Mouse (Mus musculus): Measurements from ENCODE around the gene Rnf181. TPM values are rescaled to one million over a fixed set of nuclear protein-coding genes. Genes with fewer than 3 reads are reported as not detected.

Gene Rnf181
- polyA plus RNA-seq, 1 experiment from 2014 or later = 95.4 TPM

- H3K4me2 ChIP-seq = no peak overlapping the region; the same call in 1 of the 2 replicates
- H3K27me3 ChIP-seq (ENCODE audit: control insufficient read depth, insufficient read depth, low read length) = no peaks in the 10 kb centered on the region
- ATAC-seq (replicated peaks; ENCODE audit: insufficient number of reproducible peaks, low FRiP score, low TSS enrichment) = no peak
- H3K27ac ChIP-seq (ENCODE audit: low read depth, low read length) = no peak overlapping the region
- H3K9ac ChIP-seq (ENCODE audit: low read depth, low read length) = 0 out of 2 replicates have a peak overlapping the region, but pooled peaks have one; percentile 7
- 76% methylated on average over 1 of the region's 1 CpGs for WGBS (ENCODE audit: insufficient replicate concordance)
- peaks cover 9% of the 10 kb centered on the region for H3K36me3 ChIP-seq (ENCODE audit: control insufficient read depth, insufficient read depth, low read length)
- peaks cover 31% of the 10 kb centered on the region for H3K4me1 ChIP-seq (ENCODE audit: control insufficient read depth, insufficient read depth, low read length)
- H3K9me3 ChIP-seq (replicated peaks; ENCODE audit: control insufficient read depth, low read length) = no peaks in the 10 kb centered on the region
- H3K4me3 ChIP-seq (ENCODE audit: low read depth, low read length) = no peak overlapping the region
Observed at GRCm38 (mm10) chr6:72354025-72354424, 12.7 kb downstream of the Rnf181 start.

DNA sequence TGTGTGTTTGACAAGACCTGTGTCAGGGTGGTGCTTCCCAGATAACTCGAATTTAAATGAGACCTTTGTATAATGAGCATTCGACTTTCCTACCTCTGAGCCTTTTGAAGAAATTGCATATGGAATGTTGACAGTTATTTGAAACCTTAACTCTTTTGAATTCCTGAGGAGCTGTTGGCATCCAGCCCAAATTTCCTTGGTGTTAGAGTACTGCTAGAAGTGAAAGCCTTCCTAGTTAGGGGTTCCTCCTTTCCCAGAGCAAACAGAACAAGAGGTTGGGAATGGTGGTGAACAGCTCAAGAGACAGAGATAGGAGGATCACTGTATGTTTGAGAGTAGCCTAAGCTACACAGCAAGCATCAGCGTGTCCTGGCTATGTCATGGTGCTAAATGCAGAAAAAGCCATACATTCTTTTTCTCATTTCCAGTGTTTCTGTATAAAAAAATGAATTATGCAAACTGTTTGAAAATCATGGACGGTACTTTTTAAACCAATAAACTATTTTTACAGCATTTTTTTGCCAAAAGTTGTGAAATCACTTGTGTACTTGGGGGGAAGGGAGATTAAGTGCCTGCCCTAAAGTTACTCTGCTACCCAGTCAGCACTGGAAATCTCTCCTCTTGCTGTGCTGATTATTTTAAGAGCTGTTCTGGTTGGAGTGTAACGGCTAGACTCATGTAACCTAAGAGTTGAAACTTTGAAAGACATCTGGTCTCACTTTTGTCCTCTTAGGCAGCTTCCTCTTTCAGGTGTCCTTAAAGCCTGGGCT is 13.9 kb downstream of the Rnf181 start:
- Histone ChIP-seq H3K4me3 (ENCODE audit: low read depth, low read length) (no peak overlapping the region), H3K4me1 (ENCODE audit: control insufficient read depth, insufficient read depth, low read length) (peaks cover 36% of the 10 kb centered on the region), H3K4me2 (no peak overlapping the region), H3K9ac (ENCODE audit: low read depth, low read length) (no peak overlapping the region), H3K9me3 (replicated peaks; ENCODE audit: control insufficient read depth, low read length) (no peaks in the 10 kb centered on the region), H3K27ac (ENCODE audit: low read depth, low read length) (peak overlapping the region; percentile 25; the same call in 1 of the 2 replicates), H3K27me3 (ENCODE audit: control insufficient read depth, insufficient read depth, low read length) (no peaks in the 10 kb centered on the region), H3K36me3 (ENCODE audit: control insufficient read depth, insufficient read depth, low read length) (peaks cover 7% of the 10 kb centered on the region; the same call in 1 of the 2 replicates)
- ATAC-seq (replicated peaks; ENCODE audit: insufficient number of reproducible peaks, low FRiP score, low TSS enrichment) = no peak
- WGBS (ENCODE audit: insufficient replicate concordance) = 69% methylated on average over 5 of the region's 5 CpGs

- no peak for ATAC-seq (replicated peaks; ENCODE audit: insufficient number of reproducible peaks, low FRiP score, low TSS enrichment)
- H3K9ac ChIP-seq (ENCODE audit: low read depth, low read length) = no peak overlapping the region
- H3K4me2 ChIP-seq = no peak overlapping the region
- H3K36me3 ChIP-seq (ENCODE audit: control insufficient read depth, insufficient read depth, low read length) = peaks cover 7% of the 10 kb centered on the region; the same call in 1 of the 2 replicates
- H3K27ac ChIP-seq (ENCODE audit: low read depth, low read length) = no peak overlapping the region
- H3K9me3 ChIP-seq (replicated peaks; ENCODE audit: control insufficient read depth, low read length) = no peaks in the 10 kb centered on the region
- WGBS (ENCODE audit: insufficient replicate concordance) = 87% methylated on average over 2 of the region's 2 CpGs
- H3K27me3 ChIP-seq (ENCODE audit: control insufficient read depth, insufficient read depth, low read length) = no peaks in the 10 kb centered on the region
- H3K4me3 ChIP-seq (ENCODE audit: low read depth, low read length) = no peak overlapping the region
- peaks cover 22% of the 10 kb centered on the region for H3K4me1 ChIP-seq (ENCODE audit: control insufficient read depth, insufficient read depth, low read length)
Observed at GRCm38 (mm10) chr6:72350214-72350613, 16.5 kb downstream of the Rnf181 start.

DNA sequence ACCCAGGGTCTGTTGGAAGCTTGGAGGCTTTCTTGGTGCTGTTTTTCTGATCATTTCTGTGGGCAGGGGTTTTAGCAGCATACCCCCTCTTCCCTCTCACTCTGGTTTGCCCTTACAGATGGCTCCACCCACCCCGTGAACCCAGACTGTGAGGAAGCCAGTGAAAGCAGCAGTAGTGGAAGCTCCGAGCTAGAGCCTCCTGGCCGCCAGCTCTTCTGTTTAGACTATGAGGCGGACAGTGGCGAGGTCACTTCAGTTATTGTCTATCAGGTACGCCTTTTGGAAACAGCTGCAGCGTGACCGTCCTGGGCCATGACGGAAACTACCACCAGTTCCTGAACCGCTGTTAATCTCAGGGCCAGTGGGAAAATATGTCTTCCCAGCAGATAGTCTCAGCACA is 18.3 kb downstream of the Rnf181 start:
- no peaks in the 10 kb centered on the region for H3K9me3 ChIP-seq (replicated peaks; ENCODE audit: control insufficient read depth, low read length)
- 72% methylated on average over 10 of the region's 10 CpGs for WGBS (ENCODE audit: insufficient replicate concordance)
- peaks cover 26% of the 10 kb centered on the region for H3K4me1 ChIP-seq (ENCODE audit: control insufficient read depth, insufficient read depth, low read length)
- peak overlapping the region; percentile 79; the same call in 1 of the 2 replicates for H3K4me2 ChIP-seq
- H3K4me3 ChIP-seq (ENCODE audit: low read depth, low read length) = no peak overlapping the region
- peaks cover 7% of the 10 kb centered on the region; the same call in 1 of the 2 replicates for H3K36me3 ChIP-seq (ENCODE audit: control insufficient read depth, insufficient read depth, low read length)
- no peak for ATAC-seq (replicated peaks; ENCODE audit: insufficient number of reproducible peaks, low FRiP score, low TSS enrichment)
- H3K27me3 ChIP-seq (ENCODE audit: control insufficient read depth, insufficient read depth, low read length) = no peaks in the 10 kb centered on the region
- H3K9ac ChIP-seq (ENCODE audit: low read depth, low read length) = no peak overlapping the region
- no peak overlapping the region for H3K27ac ChIP-seq (ENCODE audit: low read depth, low read length)

DNA sequence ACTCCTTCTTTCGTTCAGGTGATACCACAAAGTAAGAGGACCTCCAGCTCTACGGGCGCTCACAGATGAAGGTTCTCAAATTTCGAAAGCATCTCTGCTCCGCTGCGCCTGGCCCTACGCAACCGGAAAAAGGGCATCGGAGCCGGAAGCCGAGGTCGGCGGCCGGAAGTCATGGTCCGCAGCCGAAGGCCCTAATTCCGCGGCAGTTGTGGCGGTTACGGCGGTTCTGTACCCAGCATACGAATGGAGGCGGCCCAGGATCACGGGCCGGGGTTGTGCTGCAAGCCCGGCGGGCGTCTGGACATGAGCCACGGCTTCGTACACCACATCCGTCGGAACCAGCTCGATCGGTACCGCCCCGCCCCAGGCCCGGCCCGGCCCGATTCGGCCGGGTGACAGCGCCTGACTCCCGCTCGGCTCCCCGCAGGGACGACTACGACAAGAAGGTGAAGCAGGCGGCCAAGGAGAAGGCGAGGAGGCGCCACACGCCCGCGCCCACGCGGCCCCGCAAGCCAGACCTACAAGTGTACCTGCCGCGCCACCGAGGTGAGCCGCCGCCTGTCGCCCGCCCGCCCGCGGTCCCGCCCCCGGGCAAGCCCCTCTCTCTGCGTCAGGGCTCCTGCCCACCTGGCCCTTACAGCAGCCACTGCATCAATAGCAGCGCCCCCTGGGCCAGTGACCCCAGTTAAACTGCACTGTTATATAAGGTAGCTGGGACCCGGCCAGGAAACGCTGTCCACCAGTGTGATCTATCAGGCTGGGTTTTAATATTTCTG is 19.4 kb downstream of the Rnf181 start, which contains the start of gene 0610030E20Rik:
Gene 0610030E20Rik (plus strand): TSS at position 152 of the 776 bp plus-strand sequence.
- H3K4me2 ChIP-seq = peak within 1 kb of the TSS; percentile 79
- peaks cover 21% of the 10 kb centered on the region for H3K4me1 ChIP-seq (ENCODE audit: control insufficient read depth, insufficient read depth, low read length)
- peaks cover 7% of the 10 kb centered on the region for H3K36me3 ChIP-seq (ENCODE audit: control insufficient read depth, insufficient read depth, low read length)
- H3K9me3 ChIP-seq (replicated peaks; ENCODE audit: control insufficient read depth, low read length) = no peaks in the 10 kb centered on the region
- ATAC-seq (replicated peaks; ENCODE audit: insufficient number of reproducible peaks, low FRiP score, low TSS enrichment) = peak; percentile 70
- WGBS (ENCODE audit: insufficient replicate concordance) = under 1% methylated on average over 72 of the region's 72 CpGs
- H3K27ac ChIP-seq (ENCODE audit: low read depth, low read length) = peak within 1 kb of the TSS; percentile 88
- H3K27me3 ChIP-seq (ENCODE audit: control insufficient read depth, insufficient read depth, low read length) = no peaks in the 10 kb centered on the region
- H3K4me3 ChIP-seq (ENCODE audit: low read depth, low read length) = peak within 1 kb of the TSS; percentile 83
- H3K9ac ChIP-seq (ENCODE audit: low read depth, low read length) = peak within 1 kb of the TSS; percentile 91

GRCm38 (mm10) chr6:72346261-72346660 is 20.5 kb downstream of the Rnf181 start:
- peaks cover 19% of the 10 kb centered on the region for H3K4me1 ChIP-seq (ENCODE audit: control insufficient read depth, insufficient read depth, low read length)
- no peaks in the 10 kb centered on the region for H3K27me3 ChIP-seq (ENCODE audit: control insufficient read depth, insufficient read depth, low read length)
- WGBS (ENCODE audit: insufficient replicate concordance) = 80% methylated on average over 4 of the region's 4 CpGs
- no peak overlapping the region for H3K9ac ChIP-seq (ENCODE audit: low read depth, low read length)
- no peak overlapping the region for H3K4me2 ChIP-seq
- H3K27ac ChIP-seq (ENCODE audit: low read depth, low read length) = no peak overlapping the region
- no peaks in the 10 kb centered on the region for H3K9me3 ChIP-seq (replicated peaks; ENCODE audit: control insufficient read depth, low read length)
- no peak overlapping the region for H3K4me3 ChIP-seq (ENCODE audit: low read depth, low read length)
- no peak for ATAC-seq (replicated peaks; ENCODE audit: insufficient number of reproducible peaks, low FRiP score, low TSS enrichment)
- peaks cover 7% of the 10 kb centered on the region for H3K36me3 ChIP-seq (ENCODE audit: control insufficient read depth, insufficient read depth, low read length)

DNA sequence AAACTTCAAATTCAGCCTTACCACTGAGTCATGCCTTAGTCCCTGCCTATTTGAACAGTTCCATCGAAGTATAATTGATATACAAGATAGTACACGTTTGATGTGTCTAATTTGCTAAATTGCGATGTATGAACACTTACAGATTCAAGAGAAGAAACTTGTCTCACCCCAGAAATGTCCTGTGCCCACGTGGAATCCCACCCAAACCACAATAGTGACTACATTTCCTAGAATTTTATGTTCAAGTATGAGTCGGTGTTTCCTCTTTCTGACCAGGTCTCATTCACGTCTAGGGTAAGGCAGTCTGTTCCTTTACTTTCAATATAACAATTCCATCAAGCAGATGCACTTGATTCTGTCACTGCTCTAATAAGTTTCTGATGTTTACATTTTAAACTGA is 21.1 kb downstream of the Rnf181 start:
- Histone ChIP-seq H3K9me3 (replicated peaks; ENCODE audit: control insufficient read depth, low read length) (no peaks in the 10 kb centered on the region), H3K27me3 (ENCODE audit: control insufficient read depth, insufficient read depth, low read length) (no peaks in the 10 kb centered on the region), H3K4me3 (ENCODE audit: low read depth, low read length) (peak overlapping the region; percentile 76; the same call in 1 of the 2 replicates), H3K4me1 (ENCODE audit: control insufficient read depth, insufficient read depth, low read length) (peaks cover 19% of the 10 kb centered on the region), H3K4me2 (peak overlapping the region; percentile 70), H3K27ac (ENCODE audit: low read depth, low read length) (no peak overlapping the region), H3K36me3 (ENCODE audit: control insufficient read depth, insufficient read depth, low read length) (peaks cover 7% of the 10 kb centered on the region), H3K9ac (ENCODE audit: low read depth, low read length) (peak overlapping the region; percentile 88)
- no peak for ATAC-seq (replicated peaks; ENCODE audit: insufficient number of reproducible peaks, low FRiP score, low TSS enrichment)
- 38% methylated on average over 6 of the region's 6 CpGs for whole genome bisulfite sequencing (ENCODE audit: insufficient replicate concordance)

DNA sequence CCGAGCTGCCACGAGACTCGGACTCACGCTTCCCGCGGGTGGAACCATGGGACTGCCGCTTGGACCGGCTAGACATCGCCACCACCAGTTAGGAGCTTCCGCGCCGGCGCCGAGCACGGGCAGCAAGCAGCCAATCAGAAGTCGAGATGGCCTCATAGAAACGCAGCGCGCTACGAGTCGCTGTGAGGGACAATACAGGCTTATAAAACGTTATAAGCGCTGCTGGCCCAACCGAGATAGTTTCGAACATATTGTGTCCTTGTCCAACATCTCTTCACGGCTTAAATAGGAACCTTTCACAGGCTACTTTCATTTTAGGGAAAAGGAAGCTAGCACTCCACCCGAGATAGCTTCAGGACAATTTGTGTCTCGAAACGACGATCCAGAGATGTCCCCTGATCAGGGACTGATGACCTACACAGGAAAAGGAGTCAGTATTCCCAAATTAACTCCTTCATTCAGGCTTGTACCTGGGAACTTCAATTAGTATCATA is 21.6 kb downstream of the Rnf181 start, which contains the start of gene Usp39:
Gene Usp39 (minus strand): TSS at position 111 of the 494 bp plus-strand sequence.
- H3K9ac ChIP-seq (ENCODE audit: low read depth, low read length) = peak within 1 kb of the TSS; percentile 88
- WGBS (ENCODE audit: insufficient replicate concordance) = under 1% methylated on average over 30 of the region's 30 CpGs
- peaks cover 19% of the 10 kb centered on the region for H3K4me1 ChIP-seq (ENCODE audit: control insufficient read depth, insufficient read depth, low read length)
- H3K9me3 ChIP-seq (replicated peaks; ENCODE audit: control insufficient read depth, low read length) = no peaks in the 10 kb centered on the region
- H3K27me3 ChIP-seq (ENCODE audit: control insufficient read depth, insufficient read depth, low read length) = no peaks in the 10 kb centered on the region
- peak within 1 kb of the TSS; percentile 31 for H3K27ac ChIP-seq (ENCODE audit: low read depth, low read length)
- peak within 1 kb of the TSS; percentile 70 for H3K4me2 ChIP-seq
- H3K4me3 ChIP-seq (ENCODE audit: low read depth, low read length) = peak within 1 kb of the TSS; percentile 76
- peaks cover 7% of the 10 kb centered on the region for H3K36me3 ChIP-seq (ENCODE audit: control insufficient read depth, insufficient read depth, low read length)
- peak; percentile 64 for ATAC-seq (replicated peaks; ENCODE audit: insufficient number of reproducible peaks, low FRiP score, low TSS enrichment)
